Mouse (Mus musculus) mammary gland, adult 2 months (tissue): ENCODE results near the gene Cd59b. TPM values are rescaled to one million over a fixed set of nuclear protein-coding genes. Genes with fewer than 3 reads are reported as not detected.

Experiments used
- polyA plus RNA-seq: library from polyadenylated mRNA; depleted of rRNA; stranded (reverse); fragments of >200 nt; gene quantifications from 2 replicates; pipeline ENCODE4 v1.2.3, GENCODE M21; 2012; ENCODE audit warnings: low replicate concordance; rRNA removed

The Cd59b gene
- 6.8 and 30.8 TPM in 2 replicates for polyA plus RNA-seq

GRCm38 (mm10) chr2:104069704-104070185 is at the start of gene Cd59b:
Gene Cd59b, plus strand, starts transcription at chr2:104069849.

GRCm38 (mm10) chr2:104027458-104028138 is 42.1 kb upstream of the Cd59b start, which contains the start of gene Fbxo3:
Gene Fbxo3, plus strand, starts transcription at chr2:104027721.

GRCm38 (mm10) chr2:104028139-104028723 is 41.4 kb upstream of the Cd59b start, which contains the start of gene 4931422A03Rik:
Gene 4931422A03Rik, minus strand, starts transcription at chr2:104028361.

GRCm38 (mm10) chr2:104065526-104065925 is 4.1 kb upstream of the Cd59b start, which contains the start of gene Gm10912:
Gene Gm10912, plus strand, starts transcription at chr2:104065826.

GRCm38 (mm10) chr2:104068450-104068849 is 1.2 kb upstream of the Cd59b start, which contains the start of gene Gm10799:
Gene Gm10799, minus strand, starts transcription at chr2:104068550.

GRCm38 (mm10) chr2:104095741-104096213 is 26.1 kb downstream of the Cd59b start, which contains the start of gene Cd59a:
Gene Cd59a, plus strand, starts transcription at chr2:104095801.

GRCm38 (mm10) chr2:104122505-104123378 is 53.1 kb downstream of the Cd59b start, which contains the start of gene A930018P22Rik:
Gene A930018P22Rik, plus strand, starts transcription at chr2:104122769.

Other genes starting within 250 kb of the Cd59b start
- gene Lmo2, start 111.9 kb upstream of the Cd59b start, polyA plus RNA-seq = 22.7 and 46.2 TPM in 2 replicates
- gene Fbxo3, start 42.1 kb upstream of the Cd59b start, polyA plus RNA-seq = 10.3 and 32.9 TPM in 2 replicates
- not detected in 2 replicates for gene 4931422A03Rik, start 41.5 kb upstream of the Cd59b start, polyA plus RNA-seq
- 0.10 and 0.26 TPM in 2 replicates for gene Gm10912, start 4.0 kb upstream of the Cd59b start, polyA plus RNA-seq
- gene Gm10799, start 1.3 kb upstream of the Cd59b start, polyA plus RNA-seq = not detected in 2 replicates
- 13.7 and 52.6 TPM in 2 replicates for gene Cd59a, start 26.0 kb downstream of the Cd59b start, polyA plus RNA-seq
- gene A930018P22Rik, start 52.9 kb downstream of the Cd59b start, polyA plus RNA-seq = 0.36 and 1.7 TPM in 2 replicates